Mouse (Mus musculus) left cerebral cortex, adult 9 months (tissue): ENCODE measurements around the gene Tstd2.

Experiments used
- DNase-seq, 2 experiments: peaks; one replicate each; pipeline ENCODE4 v3.0.0; 2022; ENCODE audit warnings: low spot score in 2 of 2

Tstd2 gene

DNA sequence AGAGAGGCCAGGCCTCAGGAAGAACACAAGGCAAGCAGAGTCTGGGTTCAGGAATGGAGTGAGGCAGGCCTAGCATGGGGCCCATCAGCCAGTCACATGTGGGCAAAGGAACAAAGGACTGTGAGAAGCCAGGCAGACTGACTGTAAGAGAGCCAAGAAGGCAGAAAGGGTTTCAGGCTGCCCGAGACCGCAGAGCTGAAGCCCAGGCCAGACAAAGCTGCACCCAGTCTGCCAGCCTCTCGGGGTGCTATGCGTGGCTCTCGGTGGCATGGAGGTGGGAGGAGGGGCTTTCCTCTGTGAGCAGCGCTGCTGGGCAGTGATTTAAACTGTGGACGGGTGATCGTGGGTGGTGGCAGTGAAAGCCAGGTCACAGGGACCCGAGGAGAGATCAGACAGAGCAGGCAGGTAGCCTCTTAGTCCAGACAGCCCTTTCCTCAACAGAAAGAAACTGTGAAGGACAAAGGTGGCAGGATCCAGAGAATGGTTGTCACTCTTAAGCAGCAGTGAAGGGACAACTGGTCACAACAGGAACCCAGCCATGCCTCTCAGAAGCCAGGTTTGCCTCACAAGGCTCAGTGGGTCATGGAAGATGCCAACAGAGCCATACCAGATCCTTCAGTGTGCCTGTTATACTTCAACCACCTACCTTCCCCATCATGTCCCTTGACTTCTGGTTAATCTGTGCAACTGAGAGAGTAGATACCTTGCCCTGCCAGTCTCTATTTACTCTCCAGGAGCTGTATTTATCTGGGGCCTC is 53.9 kb downstream of the Tstd2 start:
- no peak for DNase-seq

DNA sequence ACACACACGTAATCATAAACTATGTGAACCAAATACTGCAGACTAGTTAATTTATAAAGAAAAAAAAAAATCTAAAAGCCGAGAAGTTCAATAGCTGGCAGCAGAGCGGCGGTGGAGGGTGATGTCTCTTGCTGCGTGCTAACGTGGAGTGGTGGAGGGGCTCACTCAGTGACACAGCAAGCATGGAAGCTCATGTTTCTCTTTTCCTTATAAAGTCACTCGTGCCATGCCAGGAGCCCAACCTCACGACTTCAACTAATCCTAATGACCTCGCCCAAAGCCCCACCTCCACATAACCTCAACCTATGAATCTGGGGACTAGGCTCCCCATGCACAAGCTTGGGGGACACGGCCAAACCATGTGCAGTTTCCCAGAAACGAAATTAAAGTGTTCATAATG is 55.9 kb downstream of the Tstd2 start:
- DNase-seq = no peak

GRCm38 (mm10) chr4:46080261-46080660 is 58.2 kb downstream of the Tstd2 start:
- no peak for DNase-seq

GRCm38 (mm10) chr4:46076892-46077291 is 61.6 kb downstream of the Tstd2 start:
- no peak for DNase-seq

- DNase-seq = no peak
Measured at GRCm38 (mm10) chr4:46075664-46076063, 62.8 kb downstream of the Tstd2 start.

DNA sequence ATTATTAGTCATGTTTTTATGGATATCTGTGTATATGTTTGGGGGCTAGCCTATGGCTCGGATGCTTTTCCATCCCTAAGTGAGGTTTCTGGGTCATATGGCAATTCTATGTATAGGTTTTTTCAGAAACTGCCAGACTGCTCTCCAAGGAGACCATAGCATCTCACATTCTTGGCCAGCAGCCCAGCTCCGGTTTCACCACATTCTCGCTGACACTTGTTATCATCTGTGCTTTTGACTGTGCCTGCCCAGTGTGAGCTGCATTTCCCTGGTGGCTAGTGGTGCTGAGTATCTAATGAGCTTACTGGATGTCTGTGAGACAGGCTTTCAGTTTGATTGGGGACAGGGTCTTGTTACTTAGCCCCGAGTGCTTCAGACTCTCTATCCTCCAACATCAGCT is 64.8 kb downstream of the Tstd2 start:
- peak in 1 of 2 experiments; percentile 66 for DNase-seq

GRCm38 (mm10) chr4:46072631-46073030 is 65.9 kb downstream of the Tstd2 start:
- no peak for DNase-seq

DNA sequence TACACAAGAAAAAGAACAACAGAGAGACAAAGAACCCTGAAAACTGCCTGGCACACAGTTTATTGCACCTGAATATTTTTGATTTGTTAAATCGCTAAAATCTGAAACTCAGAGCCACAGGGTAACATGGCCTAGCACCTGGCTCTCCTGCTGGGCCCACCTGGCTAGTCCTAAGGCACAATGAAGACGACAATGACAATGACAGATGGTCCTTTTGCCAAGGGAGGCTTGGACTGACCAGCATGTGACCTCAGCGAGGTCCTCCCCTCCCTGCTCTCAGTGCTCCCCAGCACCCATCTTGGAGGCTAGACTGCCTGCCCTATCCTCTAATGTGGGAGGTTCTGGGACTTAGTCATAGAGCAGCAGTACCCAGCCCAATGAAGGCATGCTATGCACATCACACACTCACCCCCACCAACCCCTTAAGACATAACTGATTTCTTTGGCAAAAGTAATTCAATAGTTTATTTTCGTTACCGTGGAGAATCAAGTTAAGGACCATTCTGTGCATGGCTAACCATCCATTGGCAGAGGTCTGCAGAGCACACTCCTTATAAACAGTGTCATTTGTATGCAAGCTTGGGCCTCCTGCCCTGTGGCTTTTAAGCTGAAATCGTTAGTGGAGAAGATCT is 68.5 kb downstream of the Tstd2 start:
- DNase-seq = no peak

- DNase-seq = peak in 1 of 2 experiments; percentile 69
Measured at GRCm38 (mm10) chr4:46068573-46068972, 69.9 kb downstream of the Tstd2 start.

DNA sequence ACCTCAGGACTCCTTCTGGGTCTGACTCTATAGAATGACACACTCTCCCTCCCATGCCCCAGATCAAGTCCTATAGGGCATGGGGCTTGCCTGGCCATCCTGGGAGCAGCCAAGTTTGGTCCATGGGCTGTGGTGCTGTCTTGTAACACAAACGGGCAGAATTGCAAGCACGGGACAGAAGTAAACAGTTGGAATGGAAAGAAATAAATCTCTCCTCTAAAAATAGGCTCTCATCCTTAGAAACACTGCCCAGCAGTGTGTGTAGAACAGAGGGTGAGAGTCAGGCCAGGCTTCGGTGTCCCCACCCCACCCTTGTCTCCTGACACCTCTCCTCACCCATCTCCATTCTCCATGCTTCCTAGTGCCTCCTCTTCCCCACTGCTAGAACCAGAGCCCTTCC is 70.4 kb downstream of the Tstd2 start:
- no peak for DNase-seq

GRCm38 (mm10) chr4:46065695-46066340 is 72.7 kb downstream of the Tstd2 start:
- no peak for DNase-seq

- DNase-seq = no peak
Measured at GRCm38 (mm10) chr4:46064961-46065360, 73.5 kb downstream of the Tstd2 start.
